In the genomic region with DNA sequence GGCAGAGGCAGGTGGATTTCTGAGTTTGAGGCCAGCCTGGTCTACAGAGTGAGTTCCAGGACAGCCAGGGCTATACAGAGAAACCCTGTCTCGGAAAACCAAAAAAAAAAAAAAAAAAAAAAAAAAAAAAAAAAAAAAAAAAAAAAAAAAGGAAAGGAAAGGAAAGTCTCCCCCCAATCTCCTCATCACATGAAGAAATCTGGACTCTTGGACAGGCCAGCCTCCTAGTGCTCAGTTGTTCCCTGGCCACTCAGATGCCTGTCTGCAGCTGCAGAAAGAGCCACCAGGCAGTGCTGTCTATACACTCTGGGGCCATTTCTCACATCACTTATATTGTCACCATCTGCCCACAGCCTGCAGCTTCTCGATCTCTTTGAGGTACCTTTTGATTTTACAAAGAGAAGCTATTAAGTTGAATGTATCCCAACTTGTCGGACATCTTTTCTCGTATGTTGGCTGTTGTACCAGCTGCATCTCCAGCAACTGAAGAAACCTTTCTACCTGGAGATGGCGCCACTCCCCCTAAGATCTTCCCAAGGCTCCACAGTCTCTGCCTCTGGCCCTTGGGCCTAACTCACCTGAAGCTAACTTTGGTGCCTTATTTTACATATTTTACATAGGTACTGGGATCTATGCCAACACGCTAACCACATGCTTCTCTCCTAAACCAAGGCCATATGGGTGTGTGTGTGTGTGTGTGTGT, we compare ENCODE assay signal across 9 mouse cellular contexts. TPM values are rescaled to one million over a fixed set of nuclear protein-coding genes. Genes with fewer than 3 reads are reported as not detected.
DNase-seq lines count a peak whose midpoint lies in the region; ATAC-seq and TF ChIP-seq lines count a peak whose summit lies in the region.
"Had no signal": no experiment of that assay in that cellular context is flagged by ENCODE, and none has a peak within 500 bp of the region (broad histone marks: within the 10 kb centered on the region; RNA-seq: fewer than 3 reads in every experiment).

No protein-coding gene starts in this region.

- dilution Hi-C loops in CH12.LX (cut with MboI; ENCODE audit: extremely low pct_ligation_motif_present, extremely low pct_unique_long_range_greater_than_20kb, low sequenced_read_pairs): no loop called here

- no peak overlapping the region for H3K27ac ChIP-seq in kidney, adult 2 months (ENCODE audit: insufficient read depth, low read depth, low read length)
- no peak overlapping the region for H3K27ac ChIP-seq in kidney, embryonic 14.5 days (ENCODE audit: low read depth, low read length)
- no peak overlapping the region for H3K27ac ChIP-seq in CH12.LX (ENCODE audit: insufficient read depth, low read depth)

- TF ChIP-seq CTCF in kidney, adult 2 months (conservative IDR thresholded peaks at IDR 0.05; ENCODE audit: insufficient read depth, insufficient read length, low read depth, low read length): peak; percentile 54
- peak in 1 of 2 experiments; percentile 75; a peak in 3 of 4 replicates for TF ChIP-seq CTCF in CH12.LX (conservative IDR thresholded peaks at IDR 0.05 in 1 of 2, IDR thresholded peaks at IDR 0.05 in 1 of 2; ENCODE audit: low read depth in 2 of 2, low read length in 2 of 2)

- no peaks in the 10 kb centered on the region for H3K4me1 ChIP-seq in kidney, adult 2 months (ENCODE audit: control insufficient read depth, insufficient read depth, low read length)
- H3K4me1 ChIP-seq in kidney, embryonic 14.5 days (ENCODE audit: control insufficient read depth, insufficient read depth, low read length): no peaks in the 10 kb centered on the region
- H3K4me1 ChIP-seq in CH12.LX (ENCODE audit: control insufficient read depth in 1 of 2, insufficient read depth in 2 of 2): peaks cover 0 to 11% of the 10 kb centered on the region in 2 experiments; a peak in 2 of 4 replicates

- in situ Hi-C loops in CH12.LX (cut with MboI; ENCODE audit: low pct_ligation_motif_present, low pct_unique_long_range_greater_than_20kb, low sequenced_read_pairs): no loop called here

- ATAC-seq in kidney, embryonic 14.5 days (ENCODE audit: low FRiP score, low TSS enrichment): no peak

- TF ChIP-seq POLR2A in kidney, adult 2 months (IDR thresholded peaks at IDR 0.05; ENCODE audit: low read depth, low read length): no peak
- no peak for TF ChIP-seq POLR2A in CH12.LX (IDR thresholded peaks at IDR 0.05; ENCODE audit: low read depth, low read length)

- no peak overlapping the region for H3K4me2 ChIP-seq in kidney, embryonic 14.5 days (replicated peaks; ENCODE audit: low read depth, low read length)
- no peak overlapping the region for H3K4me2 ChIP-seq in CH12.LX (ENCODE audit: insufficient read depth, low read depth, poor library complexity, severe bottlenecking)

- H3K27me3 ChIP-seq in kidney, adult 2 months (replicated peaks; ENCODE audit: control insufficient read depth, insufficient read depth, low read length): no peaks in the 10 kb centered on the region
- H3K27me3 ChIP-seq in kidney, embryonic 14.5 days (ENCODE audit: control insufficient read depth, insufficient read depth, low read length): no peaks in the 10 kb centered on the region
- H3K27me3 ChIP-seq in CH12.LX (replicated peaks): no peaks in the 10 kb centered on the region

- H3K36me3 ChIP-seq in kidney, adult 2 months (ENCODE audit: control insufficient read depth, insufficient read depth, low read length): no peaks in the 10 kb centered on the region
- no peaks in the 10 kb centered on the region for H3K36me3 ChIP-seq in kidney, embryonic 14.5 days (ENCODE audit: control insufficient read depth, insufficient read depth, low read length)
- no peaks in the 10 kb centered on the region for H3K36me3 ChIP-seq in CH12.LX (replicated peaks in 1 of 2; ENCODE audit: control insufficient read depth in 1 of 2, insufficient read depth in 1 of 2, low read length in 1 of 2)

- H3K9me3 ChIP-seq in kidney, embryonic 14.5 days (ENCODE audit: control insufficient read depth, low read length): no peaks in the 10 kb centered on the region
- H3K9me3 ChIP-seq in CH12.LX (replicated peaks; ENCODE audit: low read length): no peaks in the 10 kb centered on the region

- no peaks in the 10 kb centered on the region for H3K79me2 ChIP-seq in CH12.LX (replicated peaks; ENCODE audit: control insufficient read depth, extremely low read depth, insufficient read depth, poor library complexity, severe bottlenecking)

- DNase-seq in kidney, adult 2 months: peak; percentile 51
- DNase-seq in CH12.LX (ENCODE audit: extremely low read depth): peak; percentile 42
- peak; percentile 34 for DNase-seq in T-cell, adult 2 months (ENCODE audit: low spot score)
- DNase-seq in induced T-regulatory cell, adult 2 months (ENCODE audit: low read depth): peak; percentile 63
- DNase-seq in naive thymus-derived CD4-positive, alpha-beta T cell, adult 2 months (ENCODE audit: low read depth): peak; percentile 57
- DNase-seq in c-Kit-positive CD71-positive TER-119-positive erythroid progenitor cells, embryonic 14.5 days (ENCODE audit: low spot score): no peak
- no peak for DNase-seq in left cerebral cortex, adult 11 months (ENCODE audit: low spot score)

- TF ChIP-seq RAD21 in CH12.LX (IDR thresholded peaks at IDR 0.05; ENCODE audit: low read depth, low read length): peak; percentile 71

- TF ChIP-seq EP300 in CH12.LX (IDR thresholded peaks at IDR 0.05; ENCODE audit: low read length): no peak

- 73% methylated on average over 6 of the region's 6 CpGs for WGBS in kidney, adult 2 months
- 71% methylated on average over 6 of the region's 6 CpGs for WGBS in kidney, embryonic 14.5 days

- H3K9ac ChIP-seq in kidney, embryonic 14.5 days (ENCODE audit: low read depth, low read length): no peak overlapping the region
- no peak overlapping the region for H3K9ac ChIP-seq in CH12.LX (ENCODE audit: insufficient read depth, low read depth)

- H3K4me3 ChIP-seq in kidney, adult 2 months (ENCODE audit: insufficient read depth, low read depth, low read length): no peak overlapping the region
- no peak overlapping the region for H3K4me3 ChIP-seq in kidney, embryonic 14.5 days (ENCODE audit: low read length)
- H3K4me3 ChIP-seq in CH12.LX (replicated peaks in 1 of 3; ENCODE audit: low read depth in 2 of 3, low read length in 2 of 3, poor library complexity in 1 of 3): no peak overlapping the region
- H3K4me3 ChIP-seq: erythroblast, embryonic 14.5 days had no signal

TF ChIP-seq in CH12.LX, 34 proteins besides CTCF, POLR2A, EP300 and RAD21:
- TF ChIP-seq SMC3 (IDR thresholded peaks at IDR 0.05; ENCODE audit: low read depth, low read length) (peak; percentile 53), ELF1 (IDR thresholded peaks at IDR 0.05; ENCODE audit: low read depth, low read length) (no peak)

RNA-seq across cellular contexts. Expression of gene Dip2a, which starts 18.6 kb away (rescaled TPM):
- polyA plus RNA-seq in kidney, adult 2 months (2012; rRNA removed): 13.2 and 15.0 TPM in 2 replicates
- 5.7 and 6.3 TPM in 2 replicates for polyA plus RNA-seq in kidney, embryonic 14.5 days (2014; fragmentation: Nextera tagmentation; extraction: Ambion mirVana)
- total RNA-seq in CH12.LX (2012; rRNA removed) (1.4 and 2.4 TPM in 2 replicates), CH12.LX (2014; rRNA removed) (0.73 and 0.97 TPM in 2 replicates)
- polyA plus RNA-seq in CH12.LX (2012; ENCODE audit: insufficient read length, low read depth): 1.5 TPM in 2 replicates

Comparison
In these comparisons a context has a peak if more than half of its experiments do, and no peak if none do; other contexts are left out.
1. DNase-seq: peak in kidney, adult 2 months (single experiment), CH12.LX (single experiment), T-cell, adult 2 months (single experiment), induced T-regulatory cell, adult 2 months (single experiment) and naive thymus-derived CD4-positive, alpha-beta T cell, adult 2 months (single experiment); none in c-Kit-positive CD71-positive TER-119-positive erythroid progenitor cells, embryonic 14.5 days (single experiment) and left cerebral cortex, adult 11 months (single experiment).